8 mouse cellular contexts compared by ENCODE assay signal in the genomic region with DNA sequence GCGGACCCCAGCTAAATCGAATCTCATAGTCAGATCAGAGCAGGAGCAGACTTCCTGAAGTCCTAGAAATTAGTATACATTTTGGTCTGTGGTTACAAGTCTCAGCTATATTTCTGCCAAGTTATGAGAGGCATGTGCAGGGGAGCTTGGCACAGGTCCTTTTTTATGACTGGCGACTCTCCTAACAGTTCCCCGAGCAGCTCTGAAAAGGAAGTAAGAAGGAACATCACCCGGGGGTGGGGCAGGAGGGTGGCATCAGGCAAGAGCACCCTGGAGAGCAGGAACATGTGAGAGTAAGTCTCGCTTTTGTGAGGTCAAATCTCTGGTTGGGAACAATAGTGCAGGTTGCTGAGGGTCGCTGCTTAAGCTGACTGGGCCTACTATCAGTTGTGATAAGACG. TPM values are rescaled to one million over a fixed set of nuclear protein-coding genes. Genes with fewer than 3 reads are reported as not detected.
DNase-seq lines count a peak whose midpoint lies in the region; ATAC-seq and TF ChIP-seq lines count a peak whose summit lies in the region.

No protein-coding gene starts in this region.

- 62% methylated on average over 8 of the region's 8 CpGs for whole genome bisulfite sequencing in hindbrain, embryonic 16.5 days
- WGBS in hindbrain, postnatal 0 days = 47% methylated on average over 8 of the region's 8 CpGs

- H3K4me3 ChIP-seq in hindbrain, embryonic 16.5 days (ENCODE audit: low read length) = no peak overlapping the region
- H3K4me3 ChIP-seq in hindbrain, postnatal 0 days (ENCODE audit: low read length) = no peak overlapping the region

- H3K27me3 ChIP-seq in hindbrain, embryonic 16.5 days (replicated peaks; ENCODE audit: control insufficient read depth, insufficient read depth, low read length) = no peaks in the 10 kb centered on the region
- no peaks in the 10 kb centered on the region for H3K27me3 ChIP-seq in hindbrain, postnatal 0 days (ENCODE audit: insufficient read depth, low read length)

- no peak for ATAC-seq in hindbrain, embryonic 16.5 days
- ATAC-seq in hindbrain, postnatal 0 days = no peak
- peak; percentile 58 for ATAC-seq in granulocyte monocyte progenitor cell, adult 5-6 weeks (replicated peaks; ENCODE audit: poor library complexity, severe bottlenecking)
- ATAC-seq in activated CD4-positive, CD25-positive, alpha-beta regulatory T cell, adult 4 months = no peak

- DNase-seq in hindbrain, postnatal 0 days (ENCODE audit: low spot score) = no peak
- peak; percentile 21 to 24 for DNase-seq in B cell, adult 2 months
- DNase-seq in lung, postnatal 10 days = peak; percentile 50
- DNase-seq in cerebellum, postnatal 10 days = no peak
- no peak for DNase-seq in cerebellum, adult 8-10 months

- H3K4me2 ChIP-seq in hindbrain, embryonic 16.5 days (ENCODE audit: low read length) = no peak overlapping the region
- no peak overlapping the region for H3K4me2 ChIP-seq in hindbrain, postnatal 0 days (ENCODE audit: low read depth, low read length)

- H3K36me3 ChIP-seq in hindbrain, embryonic 16.5 days (ENCODE audit: control insufficient read depth, insufficient read depth, low read length) = no peaks in the 10 kb centered on the region
- no peaks in the 10 kb centered on the region for H3K36me3 ChIP-seq in hindbrain, postnatal 0 days (ENCODE audit: insufficient read depth, low read length)

- TF ChIP-seq CTCF in hindbrain, postnatal 0 days (IDR thresholded peaks at IDR 0.05; ENCODE audit: low read depth) = no peak

- peak overlapping the region; percentile 18; the same call in 1 of the 2 replicates for H3K9ac ChIP-seq in hindbrain, embryonic 16.5 days (ENCODE audit: low read depth, low read length)
- H3K9ac ChIP-seq in hindbrain, postnatal 0 days (replicated peaks; ENCODE audit: low read length) = no peak overlapping the region

- H3K27ac ChIP-seq in hindbrain, embryonic 16.5 days (ENCODE audit: low read depth, low read length) = no peak overlapping the region
- H3K27ac ChIP-seq in hindbrain, postnatal 0 days = no peak overlapping the region

- H3K9me3 ChIP-seq in hindbrain, embryonic 16.5 days (ENCODE audit: control insufficient read depth, low read length) = no peaks in the 10 kb centered on the region
- H3K9me3 ChIP-seq in hindbrain, postnatal 0 days (ENCODE audit: low read length) = no peaks in the 10 kb centered on the region

- H3K4me1 ChIP-seq in hindbrain, embryonic 16.5 days (ENCODE audit: control insufficient read depth, insufficient read depth, low read depth, low read length) = peaks cover 9% of the 10 kb centered on the region
- peaks cover 6% of the 10 kb centered on the region; the same call in 1 of the 2 replicates for H3K4me1 ChIP-seq in hindbrain, postnatal 0 days (ENCODE audit: insufficient read depth, low read length)

RNA-seq across cellular contexts. Expression of a gene that starts 5.6 kb away (rescaled TPM):
- 41.1 and 48.1 TPM in 2 replicates for polyA plus RNA-seq in hindbrain, embryonic 16.5 days (2015; fragmentation: Nextera tagmentation; extraction: Ambion mirVana)
- total RNA-seq in hindbrain, postnatal 0 days (2014; rRNA removed) = 18.8 and 23.5 TPM in 2 replicates
- polyA plus RNA-seq in hindbrain, postnatal 0 days (2015; fragmentation: Nextera tagmentation; extraction: Ambion mirVana) = 31.4 and 32.8 TPM in 2 replicates
- total RNA-seq in granulocyte monocyte progenitor cell, adult 5-6 weeks (2014; fragmentation: Nextera tagmentation) = 32.3 and 37.3 TPM in 2 replicates
- 42.6 and 42.8 TPM in 2 replicates for total RNA-seq in granulocyte monocyte progenitor cell, adult 5-6 weeks (2017)
- 10 to 100 TPM; 59.3 to 72.1 TPM for polyA plus RNA-seq in activated CD4-positive, CD25-positive, alpha-beta regulatory T cell, adult 4 months (2017; shearing (Covaris generic))

Comparison
In these comparisons a context has a peak if more than half of its experiments do, and no peak if none do; other contexts are left out.
1. DNase-seq: peak in B cell, adult 2 months (2 of 2) and lung, postnatal 10 days (single experiment); none in hindbrain, postnatal 0 days (single experiment), cerebellum, postnatal 10 days (0 of 2) and cerebellum, adult 8-10 months (single experiment).